Mouse (Mus musculus): ENCODE measurements at regions not wholly inside any gene's neighbourhood (a gene's known extent, or its start where the extent isn't known, plus 50 kb on each side); places are given as distances from the start of the nearest gene placed in this dataset.

- no peak for DNase-seq
These were observed 1827.2 kb downstream of the Poteg start for GRCm38 (mm10) chr8:29274668-29275067.

- no peak for DNase-seq
These were observed 1831.2 kb downstream of the Poteg start for GRCm38 (mm10) chr8:29278711-29279110.

GRCm38 (mm10) chr8:29279276-29279675 is 1831.8 kb downstream of the Poteg start:
- no peak for DNase-seq

DNA sequence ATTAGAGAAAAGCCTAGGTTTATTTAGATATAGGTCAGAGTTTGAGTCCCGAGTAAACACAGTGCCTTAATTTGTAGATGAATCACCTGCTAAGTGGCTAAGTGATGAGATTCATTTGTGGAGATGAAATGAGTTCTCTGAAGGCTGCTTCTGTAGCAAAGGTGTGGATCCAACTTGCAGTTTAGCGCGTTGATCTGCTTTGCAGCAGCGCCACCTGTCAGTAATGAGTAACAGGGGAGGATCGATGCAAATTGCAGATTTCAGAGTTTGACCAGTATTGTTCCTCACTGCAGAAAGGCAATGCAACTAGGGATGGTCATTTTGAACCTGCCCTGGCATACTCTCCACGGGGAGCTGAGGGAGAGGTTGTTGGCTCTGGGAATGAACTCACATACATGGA is 1842.9 kb downstream of the Poteg start:
- peak; percentile 19 for DNase-seq
